Mouse (Mus musculus) embryonic stem cell, embryonic (primary cell): ENCODE data around the gene Ctsw.

Experiments used
- CTCF ChIA-PET, 4 experiments: fragments of 300-600 bp in 2 of 4; fragments of 350-600 bp in 2 of 4; sonication (Branson Sonifier 250); formaldehyde crosslinking; loops; one replicate each; lab custom pipeline; 2022; ENCODE audit warnings: inconsistent platforms in 2 of 4; lab: Charles Lee
- POLR2A ChIA-PET, 4 experiments: fragments of 300-600 bp in 2 of 4; fragments of 350-600 bp in 2 of 4; sonication (Branson Sonifier 250); formaldehyde crosslinking; loops; one replicate each; lab custom pipeline; 2022; ENCODE audit warnings: antibody characterized with exemption in 4 of 4, inconsistent platforms in 1 of 4; lab: Charles Lee

Gene Ctsw

DNA sequence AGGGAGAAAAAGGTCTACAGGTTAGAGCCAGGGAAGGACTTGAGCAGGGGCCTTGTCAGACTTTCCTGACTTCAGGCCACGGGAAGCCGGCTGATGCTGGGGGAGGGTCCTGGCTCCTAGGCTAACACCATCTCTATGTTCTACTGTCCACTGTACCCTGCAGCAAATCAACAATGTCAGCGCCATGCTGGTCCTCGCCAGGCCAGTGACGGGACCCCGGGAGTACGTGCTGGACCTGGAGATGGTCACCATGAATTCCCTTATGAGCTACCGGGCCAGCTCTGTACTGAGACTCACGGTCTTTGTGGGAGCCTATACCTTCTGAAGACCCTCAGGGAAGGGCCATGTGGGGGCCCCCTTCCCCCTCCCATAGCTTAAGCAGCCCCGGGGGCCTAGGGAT is 13.1 kb upstream of the Ctsw start:
- POLR2A ChIA-PET, result interaction anchor here in 3 of 4 experiments (0.7 to 28.9 kb wide), 8 partner anchors 5 to 604 kb away, joined by 3 to 735 read pairs (median 30); partner anchors contain the start of genes Ccdc85b (in 2 of the 3), Cfl1 (in 2 of the 3), Ctsw (in 2 of the 3) and Fibp (in 2 of the 3)

DNA sequence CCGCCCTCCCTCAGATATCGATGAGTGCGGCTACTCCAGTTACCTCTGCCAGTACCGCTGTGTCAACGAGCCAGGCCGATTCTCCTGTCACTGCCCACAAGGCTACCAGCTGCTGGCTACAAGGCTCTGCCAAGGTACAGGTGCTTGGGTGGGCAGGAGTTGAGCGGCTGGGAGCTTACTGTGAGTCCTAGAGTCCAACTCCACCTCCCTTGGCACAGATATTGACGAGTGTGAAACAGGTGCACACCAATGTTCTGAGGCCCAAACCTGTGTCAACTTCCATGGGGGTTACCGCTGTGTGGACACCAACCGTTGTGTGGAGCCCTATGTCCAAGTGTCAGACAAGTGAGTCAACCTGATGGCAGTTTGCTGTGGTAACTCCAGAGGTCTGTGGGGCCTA is 11.7 kb upstream of the Ctsw start:
- ChIA-PET CTCF (no interaction called here), POLR2A (interaction anchor here in 2 of 4 experiments (1.6 to 28.9 kb wide), 6 partner anchors 7 to 16 kb away, joined by 7 to 735 read pairs (median 222); partner anchors contain the start of genes Ccdc85b (in 2 of the 2), Cfl1 (in 2 of the 2), Ctsw (in 2 of the 2) and Fibp (in 2 of the 2))

More for the DNA sequence above, 13.1 kb upstream of the Ctsw start:
- CTCF ChIA-PET, result interaction anchor here in 1 of 4 experiments (1.6 kb wide), 1 partner anchor 17 kb away, joined by 4 read pairs; no protein-coding TSS in a partner anchor

DNA sequence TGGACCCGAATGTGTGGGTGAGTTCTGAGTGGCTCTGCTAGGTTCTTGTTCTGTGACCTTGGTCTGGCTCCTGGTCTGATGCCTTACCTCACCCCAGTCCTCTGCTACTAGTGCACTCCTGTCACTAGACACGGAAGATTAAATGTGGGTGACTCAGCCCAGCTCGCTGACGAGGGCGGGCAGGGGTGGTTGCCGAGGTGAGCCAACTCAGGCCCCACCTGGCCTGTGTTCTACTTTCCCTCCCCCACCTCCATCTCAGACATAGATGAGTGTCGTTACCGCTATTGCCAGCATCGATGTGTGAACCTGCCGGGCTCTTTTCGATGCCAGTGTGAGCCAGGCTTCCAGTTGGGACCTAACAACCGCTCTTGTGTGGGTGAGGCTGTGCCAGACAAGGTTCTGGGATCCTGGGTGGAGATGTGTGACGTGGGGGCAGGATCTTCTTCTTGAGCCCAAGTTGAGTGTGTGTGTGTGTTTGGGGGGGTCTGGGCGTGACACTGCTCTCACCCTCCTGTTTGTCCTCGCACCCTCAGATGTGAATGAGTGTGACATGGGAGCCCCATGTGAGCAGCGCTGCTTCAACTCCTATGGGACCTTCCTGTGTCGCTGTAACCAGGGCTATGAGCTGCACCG is 9.5 kb upstream of the Ctsw start:
- POLR2A ChIA-PET, result interaction anchor here in 3 of 4 experiments (0.6 to 28.9 kb wide), 8 partner anchors 9 to 364 kb away, joined by 3 to 735 read pairs (median 30); partner anchors contain the start of genes Cfl1 (in 3 of the 3), Mus81 (in 3 of the 3), Ccdc85b (in 1 of the 3) and Ctsw (in 1 of the 3)
- CTCF ChIA-PET, result interaction anchor here in 3 of 4 experiments (0.6 to 1.8 kb wide), 5 partner anchors 10 to 212 kb away, joined by 4 to 12 read pairs (median 7); partner anchors contain the start of gene Mus81 (in 2 of the 3)

DNA sequence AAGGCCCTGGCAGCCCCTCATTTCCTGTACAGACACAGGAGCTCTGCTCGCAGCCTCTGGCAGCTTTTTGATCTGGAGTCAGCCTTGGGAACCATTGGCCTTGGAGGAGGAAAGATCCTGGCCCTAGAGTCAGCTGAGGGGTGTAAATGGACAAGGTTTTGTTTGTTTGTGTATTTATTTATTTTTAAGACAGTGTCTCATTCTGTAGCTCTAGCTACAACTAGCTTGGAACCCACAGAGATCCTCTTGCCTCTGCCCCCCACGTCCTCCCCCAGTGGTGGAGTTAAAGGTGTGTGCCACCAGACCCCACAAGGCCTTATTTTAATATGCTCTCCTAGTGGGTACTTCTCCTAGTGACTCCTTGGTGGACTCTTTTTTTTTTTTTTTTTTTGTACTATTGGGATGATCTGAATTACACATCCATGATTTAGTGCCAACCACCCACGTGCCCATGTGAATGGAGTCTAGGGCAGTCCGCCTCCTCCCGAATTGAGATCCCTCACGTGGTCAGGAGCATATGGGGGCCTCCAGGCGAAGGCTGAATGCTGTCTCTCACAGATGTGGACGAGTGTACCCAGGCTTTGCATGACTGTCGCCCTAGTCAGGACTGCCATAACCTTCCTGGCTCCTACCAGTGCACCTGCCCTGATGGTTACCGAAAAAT is 8.8 kb upstream of the Ctsw start:
- ChIA-PET POLR2A (interaction anchor here in 3 of 4 experiments (0.5 to 28.9 kb wide), 17 partner anchors 8 to 993 kb away, joined by 3 to 735 read pairs (median 4); partner anchors contain the start of genes Cfl1 (in 3 of the 3), Mus81 (in 3 of the 3), Ctsw (in 2 of the 3) and AI837181 (in 1 of the 3)), CTCF (interaction anchor here in 2 of 4 experiments (1.3 to 1.8 kb wide), 2 partner anchors 10 to 11 kb away, joined by 5 to 7 read pairs; partner anchors contain the start of gene Mus81 (in 1 of the 2))

DNA sequence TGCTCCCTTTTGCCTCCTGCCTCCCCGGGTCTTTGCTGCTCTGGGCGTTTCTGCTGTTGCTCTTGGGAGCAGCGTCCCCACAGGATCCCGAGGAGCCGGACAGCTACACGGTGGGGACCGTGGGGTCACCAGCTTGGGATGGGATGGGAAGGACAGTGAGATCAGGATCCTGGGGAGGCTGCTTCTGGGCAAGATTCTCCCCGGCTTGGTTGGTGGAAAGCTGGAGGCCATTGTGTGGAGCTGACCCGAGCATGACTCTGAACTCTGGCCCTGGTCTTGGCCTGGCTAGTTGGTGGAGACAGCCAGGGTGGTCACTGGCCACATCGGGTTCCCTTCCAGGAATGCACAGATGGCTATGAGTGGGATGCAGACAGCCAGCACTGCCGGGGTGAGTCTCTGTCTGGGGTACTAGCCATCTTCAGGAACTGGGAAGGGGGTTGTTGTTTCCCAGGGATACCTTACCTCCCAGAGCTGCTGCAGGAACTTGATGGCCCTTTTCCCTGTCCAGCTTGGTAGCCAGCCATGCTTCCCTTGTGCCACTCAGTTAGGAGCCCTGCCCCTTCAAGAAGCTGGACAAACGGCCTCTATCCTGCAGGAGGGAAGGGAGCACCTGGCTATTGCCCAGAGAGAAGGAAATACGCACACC is 6.9 kb upstream of the Ctsw start:
- ChIA-PET CTCF (interaction anchor here in 3 of 4 experiments (0.5 to 3.3 kb wide), 11 partner anchors 11 to 791 kb away, joined by 3 to 21 read pairs (median 4); partner anchors contain the start of gene Mus81 (in 3 of the 3)), POLR2A (interaction anchor here (0.6 to 28.9 kb wide), 22 partner anchors 10 to 312 kb away, joined by 3 to 735 read pairs (median 5); partner anchors contain the start of genes Mus81 (in 4 of the 4), Cfl1 (in 3 of the 4), Ccdc85b (in 2 of the 4) and Fibp (in 1 of the 4))

DNA sequence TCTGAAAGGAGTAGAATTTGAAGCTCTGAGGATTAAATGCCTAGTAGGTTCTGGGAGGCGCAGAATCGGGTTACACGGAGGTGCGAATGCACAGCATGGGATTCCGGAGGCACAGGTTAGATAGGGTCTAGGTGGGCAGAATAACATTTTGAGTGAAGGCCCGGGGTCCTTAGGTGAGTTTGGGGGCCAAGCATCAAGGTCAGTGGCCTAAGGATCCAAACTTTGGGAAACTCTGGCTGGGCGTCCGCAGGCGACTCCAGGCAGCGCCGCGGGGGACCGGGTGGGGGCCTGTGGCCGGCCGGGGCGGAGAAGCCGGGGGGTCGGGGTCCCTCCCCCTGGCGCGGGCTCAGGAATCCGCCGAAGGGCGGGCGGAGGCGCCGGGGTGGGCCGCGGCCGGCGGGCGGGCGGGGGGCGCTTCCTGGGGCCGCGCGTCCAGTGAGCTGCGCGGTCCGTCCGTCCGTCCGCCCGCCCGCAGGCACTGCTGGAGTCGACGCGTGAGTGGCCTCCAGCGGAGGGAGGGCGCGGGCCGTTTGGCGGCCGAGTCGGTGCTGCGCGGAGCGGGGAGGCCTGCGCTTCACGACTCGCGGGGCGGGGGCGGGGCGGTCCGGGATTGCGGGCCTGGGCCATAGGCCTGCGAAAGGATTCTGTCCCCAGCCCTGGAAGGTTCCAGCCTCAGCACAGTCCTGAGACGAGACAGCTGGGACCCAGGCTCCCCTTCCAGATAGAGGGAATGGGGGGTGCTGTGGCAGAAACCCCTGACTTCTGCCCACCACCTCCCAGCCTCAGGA is 6.2 kb upstream of the Ctsw start:
- CTCF ChIA-PET, result interaction anchor here (0.5 to 3.3 kb wide), 12 partner anchors 11 to 94 kb away, joined by 3 to 21 read pairs (median 8); partner anchors contain the start of genes Mus81 (in 3 of the 4) and Ccdc85b (in 1 of the 4)
- POLR2A ChIA-PET, result interaction anchor here (0.5 to 28.9 kb wide), 24 partner anchors 10 to 372 kb away, joined by 3 to 735 read pairs (median 5); partner anchors contain the start of genes Mus81 (in 4 of the 4), Cfl1 (in 3 of the 4), Ccdc85b (in 2 of the 4) and Fibp (in 1 of the 4)

DNA sequence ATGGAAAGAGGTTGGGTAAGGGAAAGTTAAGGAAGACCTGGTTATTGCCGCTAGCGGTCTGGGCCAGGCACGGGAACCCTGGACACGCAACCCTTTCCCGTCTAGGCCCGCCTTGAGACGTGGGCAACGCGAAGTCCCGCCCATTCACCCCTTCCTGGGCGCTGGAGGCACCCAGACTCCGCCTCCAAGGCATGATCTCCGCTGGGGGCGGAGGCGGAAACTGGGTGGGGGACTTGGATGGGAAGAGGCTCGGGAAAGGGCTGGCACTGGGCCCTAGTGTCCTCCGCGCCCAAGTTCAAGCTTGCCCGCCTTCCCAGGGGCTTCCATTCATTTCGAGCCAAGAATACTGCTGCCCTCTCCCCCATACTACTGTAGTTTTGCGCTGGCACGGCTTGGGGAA is 5.4 kb upstream of the Ctsw start, which contains the start of gene Efemp2:
TSS of gene Efemp2 (plus strand) at position 235 of the 400 bp plus-strand sequence.
- ChIA-PET POLR2A (interaction anchor here (0.5 to 28.9 kb wide), 18 partner anchors 10 to 373 kb away, joined by 3 to 735 read pairs (median 6); partner anchors contain the start of genes Mus81 (in 4 of the 4), Cfl1 (in 3 of the 4), Ccdc85b (in 2 of the 4) and Fibp (in 2 of the 4)), CTCF (interaction anchor here (0.7 to 3.3 kb wide), 10 partner anchors 10 to 240 kb away, joined by 3 to 21 read pairs (median 8); partner anchors contain the start of genes Mus81 (in 3 of the 4), Ap5b1 (in 1 of the 4) and Ccdc85b (in 1 of the 4))

DNA sequence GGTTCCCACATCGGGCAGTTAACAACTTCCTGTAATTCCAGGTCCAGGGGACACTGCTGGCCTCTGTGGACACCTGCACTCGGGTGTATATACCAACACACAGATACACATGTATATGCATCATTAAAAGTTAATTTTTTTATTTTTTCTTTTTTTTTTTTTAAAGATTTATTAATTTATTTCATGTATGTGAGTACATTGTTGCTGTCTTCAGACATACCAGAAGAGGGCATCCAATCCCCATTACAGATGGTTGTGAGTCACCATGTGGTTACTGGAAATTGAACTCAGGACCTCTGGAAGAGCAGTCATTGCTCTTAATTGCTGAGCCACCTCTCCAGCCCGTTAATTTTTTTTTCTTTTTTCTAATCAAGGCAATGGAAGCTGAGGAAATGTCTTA is 4.5 kb upstream of the Ctsw start:
- CTCF ChIA-PET, result interaction anchor here (0.8 to 3.3 kb wide), 8 partner anchors 9 to 95 kb away, joined by 3 to 21 read pairs (median 6); partner anchors contain the start of genes Mus81 (in 2 of the 4), Ap5b1 (in 1 of the 4) and Ccdc85b (in 1 of the 4)
- POLR2A ChIA-PET, result interaction anchor here in 3 of 4 experiments (0.7 to 28.9 kb wide), 12 partner anchors 9 to 176 kb away, joined by 3 to 735 read pairs (median 6); partner anchors contain the start of genes Cfl1 (in 3 of the 3), Mus81 (in 3 of the 3), Fibp (in 2 of the 3) and Ccdc85b (in 1 of the 3)

DNA sequence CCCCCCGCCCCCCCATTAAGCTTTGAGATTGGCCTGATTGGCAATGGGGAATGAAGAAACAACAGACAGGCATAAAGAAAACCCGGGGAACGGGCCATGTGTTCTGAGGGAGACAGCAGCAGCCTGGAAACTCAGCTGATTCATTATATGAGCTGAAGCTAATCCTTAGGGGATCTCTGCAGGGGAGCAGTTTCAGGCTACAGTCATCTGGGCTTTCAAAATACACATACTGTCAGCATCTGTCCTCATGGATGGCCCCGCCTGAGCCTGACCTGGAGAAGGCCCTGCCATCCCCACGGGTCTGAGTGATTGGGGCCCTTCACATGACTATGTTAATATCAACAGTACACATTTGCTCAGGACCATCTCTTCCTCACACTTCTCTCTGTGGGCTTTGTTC is 3.5 kb upstream of the Ctsw start:
- CTCF ChIA-PET, result interaction anchor here in 3 of 4 experiments (0.7 to 1.9 kb wide), 6 partner anchors 8 to 316 kb away, joined by 3 to 7 read pairs (median 3); partner anchors contain the start of genes Fibp (in 1 of the 3) and Mus81 (in 1 of the 3)
- POLR2A ChIA-PET, result interaction anchor here in 3 of 4 experiments (0.7 to 28.9 kb wide), 9 partner anchors 14 to 574 kb away, joined by 3 to 735 read pairs (median 4); partner anchors contain the start of genes Ccdc85b (in 2 of the 3), Cfl1 (in 2 of the 3) and Mus81 (in 2 of the 3)

DNA sequence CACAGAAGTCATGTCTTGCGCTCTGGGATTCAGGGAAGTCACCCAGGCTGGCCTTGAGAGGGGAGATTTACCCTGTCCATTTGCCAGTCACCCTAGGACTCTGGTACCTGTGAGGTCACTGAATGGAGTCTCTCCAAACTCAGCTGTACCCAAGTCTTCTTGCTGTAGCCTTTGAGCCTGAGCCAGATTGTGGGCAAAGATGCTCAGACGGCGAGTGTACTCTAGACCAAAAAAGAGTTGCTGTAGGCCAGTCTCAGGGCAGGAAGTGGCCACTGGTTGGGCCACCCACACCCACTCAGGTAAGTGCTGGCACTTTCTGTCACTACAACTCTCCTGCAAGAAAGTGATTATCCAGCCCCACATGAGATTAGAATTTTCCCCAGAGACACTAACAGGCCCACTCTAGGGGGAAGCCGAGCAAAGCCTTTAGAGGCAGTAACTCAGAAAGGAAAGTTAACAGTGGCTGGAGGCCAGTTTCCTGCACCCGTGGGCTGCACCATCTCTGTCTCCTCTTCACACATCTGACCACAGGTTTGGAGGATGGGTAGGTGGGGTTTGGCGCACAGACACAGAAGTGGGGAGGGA is 1.3 kb downstream of the Ctsw start:
- POLR2A ChIA-PET, result interaction anchor here in 3 of 4 experiments (0.7 to 28.9 kb wide), 9 partner anchors 10 to 167 kb away, joined by 3 to 735 read pairs (median 8); partner anchors contain the start of genes Ccdc85b (in 2 of the 3), Cfl1 (in 2 of the 3), Mus81 (in 2 of the 3) and Drap1 (in 1 of the 3)
- CTCF ChIA-PET, result interaction anchor here in 1 of 4 experiments (0.6 to 10.5 kb wide), 3 partner anchors 10 to 320 kb away, joined by 3 to 118 read pairs (median 10); partner anchors contain the start of genes Ccdc85b, Cfl1 and Mus81

DNA sequence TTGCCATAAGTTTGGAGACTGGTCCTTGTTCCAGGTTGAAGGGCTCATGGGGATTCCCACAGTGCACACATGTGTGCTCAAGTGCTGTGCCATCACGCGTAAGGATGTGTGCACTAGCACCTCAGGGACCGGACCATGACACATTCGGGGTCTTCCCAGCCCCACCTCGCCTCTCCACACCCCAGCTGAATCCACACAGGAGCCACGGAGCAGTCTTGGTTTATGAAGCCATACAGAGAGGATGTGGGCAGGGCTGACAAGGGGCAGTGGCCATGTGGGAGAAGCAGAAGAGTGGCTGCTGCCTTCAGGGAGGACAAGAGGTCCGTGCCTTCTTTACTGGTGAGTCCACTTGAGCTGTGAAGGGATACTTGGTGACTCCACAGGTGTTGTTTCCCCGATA is 3.3 kb downstream of the Ctsw start:
- POLR2A ChIA-PET, result interaction anchor here in 3 of 4 experiments (0.6 to 28.9 kb wide), 12 partner anchors 8 to 57 kb away, joined by 3 to 735 read pairs (median 7); partner anchors contain the start of genes Mus81 (in 3 of the 3), Cfl1 (in 2 of the 3), AI837181 (in 1 of the 3) and Ccdc85b (in 1 of the 3)
- CTCF ChIA-PET, result interaction anchor here (0.6 to 10.5 kb wide), 9 partner anchors 10 to 167 kb away, joined by 3 to 118 read pairs (median 8); partner anchors contain the start of genes Mus81 (in 3 of the 4), Ap5b1 (in 1 of the 4), Cfl1 (in 1 of the 4) and Efemp2 (in 1 of the 4)

DNA sequence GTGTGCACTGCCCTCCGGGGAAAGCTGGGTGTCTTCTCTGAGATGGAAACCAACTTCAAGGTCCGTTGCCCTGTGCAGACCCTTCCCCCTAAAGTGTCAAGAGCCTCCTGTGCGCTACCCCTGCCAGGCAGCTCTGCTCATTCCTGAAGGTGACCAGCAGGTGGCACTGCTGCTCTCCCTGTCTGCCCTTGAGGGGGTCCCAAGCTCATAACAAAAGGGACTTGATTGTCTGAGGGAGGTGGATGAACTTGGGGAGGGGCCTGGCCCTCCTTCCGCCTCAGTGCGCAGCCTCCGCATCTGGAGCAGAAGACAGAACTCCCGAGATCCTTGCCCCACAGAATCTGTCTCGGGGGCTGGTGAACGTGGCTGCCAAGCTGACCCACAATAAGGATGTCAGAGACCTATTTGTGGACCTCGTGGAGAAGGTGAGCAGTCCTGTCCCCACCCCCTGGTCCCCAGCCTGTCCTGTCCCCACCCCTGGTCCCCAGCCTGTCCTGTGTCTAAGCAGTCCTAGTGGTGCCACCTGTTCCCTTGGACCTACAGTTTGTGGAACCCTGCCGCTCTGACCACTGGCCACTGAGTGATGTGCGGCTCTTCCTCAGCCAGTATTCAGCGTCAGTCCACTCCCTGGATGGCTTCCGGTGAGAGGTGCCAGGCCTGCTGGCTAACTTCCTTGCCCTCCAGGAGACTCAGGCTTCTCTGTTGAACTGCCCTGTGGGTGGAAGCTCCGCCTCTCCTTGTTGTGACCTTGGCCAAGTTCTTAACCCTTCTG is 4.3 kb downstream of the Ctsw start:
- CTCF ChIA-PET, result interaction anchor here (0.6 to 10.5 kb wide), 60 partner anchors 8 to 410 kb away, joined by 3 to 118 read pairs (median 4); partner anchors contain the start of genes Mus81 (in 4 of the 4), AI837181 (in 1 of the 4), Ap5b1 (in 1 of the 4) and Cfl1 (in 1 of the 4)
- POLR2A ChIA-PET, result interaction anchor here (0.5 to 28.9 kb wide), 57 partner anchors 10 to 986 kb away, joined by 3 to 735 read pairs (median 4); partner anchors contain the start of genes Mus81 (in 4 of the 4), Cfl1 (in 3 of the 4), Eif1ad (in 3 of the 4) and Drap1 (in 2 of the 4)

DNA sequence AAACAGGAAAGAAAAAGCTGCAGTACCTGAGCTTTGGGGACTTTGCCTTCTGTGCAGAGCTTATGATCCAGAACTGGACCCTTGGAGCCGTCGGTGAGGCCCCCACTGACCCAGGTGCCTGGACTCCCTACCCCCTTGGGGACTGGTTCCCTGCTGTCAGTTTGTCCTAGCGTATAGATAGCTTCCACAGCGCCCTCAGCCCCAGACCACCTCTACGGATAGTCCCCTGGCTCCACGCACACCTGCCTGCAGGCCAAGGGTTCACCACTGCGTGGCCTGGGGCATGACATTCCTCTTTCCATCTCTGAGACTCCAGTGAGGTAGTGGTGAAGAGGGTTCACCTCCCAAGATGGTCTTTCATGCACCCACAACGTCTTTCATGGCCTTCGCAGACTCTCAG is 5.1 kb downstream of the Ctsw start:
- POLR2A ChIA-PET, result interaction anchor here (0.5 to 28.9 kb wide), 47 partner anchors 10 to 985 kb away, joined by 3 to 735 read pairs (median 4); partner anchors contain the start of genes Mus81 (in 4 of the 4), Cfl1 (in 3 of the 4), Drap1 (in 2 of the 4) and Efemp2 (in 2 of the 4)
- CTCF ChIA-PET, result interaction anchor here (0.6 to 10.5 kb wide), 51 partner anchors 9 to 409 kb away, joined by 3 to 118 read pairs (median 4); partner anchors contain the start of genes Mus81 (in 4 of the 4), AI837181 (in 1 of the 4), Ap5b1 (in 1 of the 4) and Cfl1 (in 1 of the 4)
